Mouse (Mus musculus) brain, embryonic 18.5 days (tissue): ENCODE measurements at regions not wholly inside any gene's neighbourhood (a gene's known extent, or its start where the extent isn't known, plus 50 kb on each side); places are given as distances from the start of the nearest gene placed in this dataset.

ENCODE experiments used
- DNase-seq: peaks from one replicate; pipeline ENCODE4 v3.0.0-alpha.2; 2012; ENCODE audit warnings: low read depth, low spot score

DNA sequence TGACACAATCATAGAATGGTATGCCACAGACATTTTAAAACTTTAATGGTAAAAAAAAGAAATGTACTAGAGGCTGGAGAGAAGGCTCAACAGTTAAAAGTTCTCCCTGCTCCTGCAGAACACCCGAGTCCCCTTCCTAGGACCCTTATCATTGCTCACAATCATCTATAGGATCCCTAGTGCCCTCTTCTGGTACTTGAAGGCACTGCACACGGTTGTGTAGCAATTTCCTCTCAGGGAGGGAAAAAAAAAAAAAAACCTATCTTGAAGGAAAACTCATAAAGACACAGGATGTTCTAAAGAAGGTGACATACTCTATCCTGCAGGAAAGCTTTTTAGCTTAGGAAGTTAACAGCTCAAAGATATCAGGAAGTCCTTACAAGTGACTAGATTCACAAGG is 154.4 kb upstream of the Lmcd1 start:
- no peak for DNase-seq

DNA sequence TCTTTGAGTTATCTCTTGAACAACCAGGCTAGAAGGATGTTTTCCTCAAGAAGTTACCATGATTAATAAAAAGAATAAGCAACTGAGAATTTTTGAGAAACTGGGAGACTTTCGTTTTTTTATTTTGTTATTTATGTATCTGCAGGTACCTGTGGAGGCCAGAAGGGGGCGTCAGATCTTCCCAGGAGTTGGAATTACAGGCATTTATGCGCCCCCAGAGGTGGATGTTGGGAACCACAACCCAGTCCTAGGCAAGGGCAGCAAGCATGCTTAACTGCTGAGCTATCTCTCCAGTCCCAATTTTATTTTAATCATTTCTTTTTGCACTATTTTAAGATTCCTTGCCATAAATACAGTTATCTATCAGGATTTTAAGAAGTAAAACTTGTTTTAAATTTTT is 140.0 kb upstream of the Lmcd1 start:
- no peak for DNase-seq

DNA sequence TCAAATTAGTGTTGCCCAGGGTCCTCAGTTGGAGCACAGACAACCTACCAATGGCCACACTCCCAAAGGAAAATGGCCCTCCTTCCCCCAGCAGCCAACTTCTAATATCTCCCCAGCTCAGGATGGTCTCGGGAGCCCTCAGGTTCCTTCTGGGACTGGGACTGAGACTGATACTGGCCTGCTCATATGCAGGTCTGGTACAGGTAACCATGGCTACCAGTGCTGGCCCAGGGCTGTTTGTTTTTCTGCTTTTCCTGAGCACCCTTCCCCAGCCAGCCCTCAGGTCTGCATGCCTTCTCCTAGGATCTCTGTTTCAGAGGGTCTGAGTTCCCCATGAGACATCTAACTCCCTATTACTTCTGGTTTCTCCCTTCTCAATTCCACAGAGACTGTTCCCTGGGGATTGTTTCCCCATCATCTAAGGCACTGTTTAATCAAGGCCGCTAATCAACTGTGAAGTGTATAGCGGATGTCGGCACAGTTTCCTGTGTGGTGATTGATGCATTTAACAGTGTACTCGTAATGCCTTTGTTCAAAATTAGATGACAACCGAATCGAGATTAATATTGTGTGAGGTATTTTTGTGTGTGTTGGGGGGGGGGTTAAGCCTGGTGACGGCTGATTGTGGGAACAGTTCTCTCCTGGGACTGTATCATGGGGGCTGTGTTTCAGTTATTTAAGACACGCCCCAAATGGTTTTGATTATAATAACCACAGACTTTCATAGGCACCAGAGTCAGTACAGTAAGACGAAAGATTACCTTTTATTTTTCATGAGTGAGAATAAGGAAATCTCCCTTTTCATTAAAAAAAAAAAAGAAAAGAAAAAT is 120.8 kb upstream of the Lmcd1 start:
- no peak for DNase-seq

DNA sequence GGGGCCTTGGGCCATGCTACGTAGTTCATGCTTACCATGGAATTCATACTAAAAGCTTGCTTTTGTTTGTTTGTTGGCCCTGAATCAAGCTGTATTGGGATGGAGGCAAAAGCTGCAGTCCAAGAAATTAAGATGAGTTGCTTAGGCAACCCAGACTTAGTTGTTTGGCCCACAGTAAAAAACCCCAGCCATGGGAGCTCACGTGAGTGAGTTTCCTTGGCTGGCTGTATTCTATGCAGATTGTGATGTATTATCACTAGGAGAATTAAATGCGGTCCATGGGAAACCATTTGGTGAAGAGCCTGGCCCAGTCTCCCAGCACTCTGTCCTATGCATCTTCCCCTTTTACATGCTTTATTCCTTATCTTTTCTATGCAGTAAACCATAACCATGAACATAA is 106.1 kb upstream of the Lmcd1 start:
- no peak for DNase-seq

DNA sequence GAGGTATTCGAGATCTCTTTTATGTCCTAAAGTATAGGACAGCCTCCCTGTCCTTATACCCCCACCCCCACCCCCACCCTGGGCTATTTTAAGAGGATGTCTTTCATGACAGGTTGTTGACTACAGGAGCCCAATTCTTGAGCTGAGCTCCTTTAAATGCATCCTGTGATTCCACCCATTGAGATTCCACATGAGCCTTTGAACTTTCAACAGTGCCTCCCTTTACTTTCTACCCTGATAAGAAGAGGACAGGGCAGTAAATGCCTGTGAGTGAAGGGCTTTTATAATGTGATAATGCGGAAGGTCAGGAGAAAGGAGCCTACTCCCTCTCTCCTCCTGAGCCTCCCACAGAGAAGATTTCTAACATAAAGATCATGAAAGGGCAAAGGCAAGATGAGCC is 97.2 kb upstream of the Lmcd1 start:
- no peak for DNase-seq

DNA sequence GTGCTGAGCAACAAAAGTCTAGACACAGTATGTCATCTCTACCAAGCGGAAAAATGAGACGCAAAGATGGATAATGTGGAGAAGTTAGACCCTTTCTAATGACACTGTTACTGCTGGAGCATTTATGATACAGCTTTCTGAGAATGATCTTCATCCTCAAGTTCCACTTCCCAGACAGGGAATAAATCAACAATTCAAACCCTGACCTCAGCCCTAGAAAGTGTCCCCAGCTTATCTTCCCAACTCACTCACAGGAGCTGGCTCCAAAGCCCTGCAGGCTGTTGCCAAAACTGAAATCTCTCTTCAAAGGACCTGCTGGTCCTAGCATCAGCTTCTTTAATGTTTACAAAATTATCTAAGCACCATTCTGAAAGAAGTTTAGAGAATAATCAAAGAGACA is 85.9 kb upstream of the Lmcd1 start:
- DNase-seq, result no peak

DNA sequence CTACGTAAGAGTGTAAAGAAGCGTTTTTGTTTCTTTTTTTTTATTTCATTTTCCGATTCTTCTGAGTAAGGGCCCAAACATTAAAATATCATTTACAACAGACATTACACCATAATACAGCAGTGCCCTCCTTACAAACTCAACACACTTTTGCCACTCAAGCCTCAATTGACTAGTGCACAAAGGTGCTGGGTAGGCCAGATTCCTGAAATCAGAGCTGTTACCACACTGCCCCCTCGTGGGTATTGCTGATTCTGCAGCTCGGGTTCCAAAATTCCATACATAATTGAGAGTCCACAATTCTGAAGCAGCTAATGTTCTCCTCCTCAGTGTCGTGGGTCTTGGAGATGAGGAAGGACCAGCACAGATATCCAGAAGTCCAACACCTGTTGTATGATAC is 82.5 kb upstream of the Lmcd1 start:
- no peak for DNase-seq

DNA sequence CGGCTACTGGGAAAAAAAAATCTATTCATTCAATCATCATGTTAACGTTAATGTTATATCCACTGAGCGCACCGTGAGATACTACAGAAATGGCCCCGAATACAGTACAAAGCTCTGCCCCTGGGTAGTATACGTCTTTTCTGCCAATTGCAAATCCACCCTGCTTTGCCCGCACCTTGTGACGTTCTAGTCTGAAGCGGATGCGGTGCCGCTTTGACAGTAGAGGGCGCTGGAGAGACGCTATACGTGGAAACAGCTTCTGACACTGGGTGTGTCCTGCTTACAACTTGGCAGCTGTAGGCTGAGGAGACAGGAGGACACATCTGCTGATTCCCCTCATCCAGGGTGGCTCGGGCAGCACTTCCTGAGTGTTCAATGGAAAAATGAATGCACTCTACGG is 76.1 kb upstream of the Lmcd1 start:
- DNase-seq, result no peak

DNA sequence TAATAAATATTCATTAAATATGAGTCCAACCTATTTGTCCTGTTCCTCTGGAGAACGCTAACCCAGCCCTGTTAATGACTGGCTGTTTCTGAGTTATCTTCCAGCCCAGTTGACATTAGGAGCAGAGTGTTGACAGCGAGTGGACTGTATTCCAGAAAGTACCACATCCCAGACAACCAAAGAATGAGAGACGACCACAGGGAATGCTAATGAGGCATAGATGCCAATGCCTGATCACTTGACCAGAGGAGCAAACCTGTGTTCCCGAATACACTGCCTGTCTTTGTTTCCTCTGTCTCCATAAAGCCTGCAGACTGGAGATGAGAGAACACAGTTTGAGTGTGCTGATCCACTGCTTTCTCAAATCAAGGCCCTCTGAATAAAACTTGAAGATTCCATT is 74.3 kb upstream of the Lmcd1 start:
- no peak for DNase-seq

DNA sequence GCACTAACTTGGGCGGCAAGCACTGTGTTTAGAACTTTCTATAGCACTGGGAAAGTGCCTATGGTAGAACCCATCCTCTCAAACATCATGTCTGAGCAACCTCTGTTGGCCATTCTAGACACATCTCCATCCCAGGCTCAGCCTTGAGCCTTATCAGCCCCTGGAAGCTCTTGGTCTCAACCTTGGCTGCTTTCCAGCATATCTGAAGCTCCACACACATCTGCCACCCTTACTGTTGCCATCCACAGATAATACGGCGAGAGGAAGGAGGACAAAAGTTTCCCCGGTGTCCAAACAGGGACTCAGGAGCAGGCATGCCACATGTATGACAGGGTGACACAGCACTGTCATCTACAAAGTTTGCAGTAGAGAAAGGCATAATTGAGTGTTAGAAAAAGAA is 71.4 kb upstream of the Lmcd1 start:
- no peak for DNase-seq

DNA sequence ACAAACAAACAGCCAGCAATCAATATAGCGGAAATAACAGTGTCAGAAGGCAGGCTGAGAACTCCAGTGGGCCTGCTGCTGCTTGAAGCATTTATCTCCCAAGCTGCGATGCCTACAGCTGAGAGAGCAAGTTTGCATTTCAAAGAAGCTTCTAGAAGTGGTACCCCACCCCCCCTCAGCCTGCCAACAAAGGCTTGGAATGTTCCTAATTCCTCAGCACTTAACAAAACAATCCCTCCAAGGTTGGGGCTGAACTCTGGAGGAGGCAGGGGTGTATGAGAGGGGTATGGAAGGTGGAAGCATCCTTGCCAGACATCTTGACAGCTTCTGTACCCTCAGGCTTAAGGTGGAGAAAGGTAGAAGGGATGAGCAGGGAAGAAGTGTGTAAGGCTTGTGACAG is 70.2 kb upstream of the Lmcd1 start:
- no peak for DNase-seq

DNA sequence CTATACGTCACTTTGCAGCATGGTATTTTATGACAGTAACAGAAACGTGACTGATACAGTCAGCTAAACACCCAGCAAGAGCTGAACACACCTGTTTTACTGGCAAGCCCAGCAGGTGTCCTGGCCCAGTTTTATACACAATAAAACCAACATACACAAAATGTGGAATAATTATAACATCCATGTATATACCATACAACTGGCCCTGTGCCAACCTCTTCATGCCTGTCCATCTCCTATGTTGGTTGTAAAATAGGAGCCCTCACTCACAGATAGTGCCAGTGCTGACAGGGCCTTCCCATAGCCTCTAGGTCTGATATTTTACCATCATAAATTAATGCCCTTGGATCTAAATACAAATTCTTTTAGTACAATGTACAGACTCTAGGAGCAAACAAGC is 68.6 kb upstream of the Lmcd1 start:
- DNase-seq, result no peak

DNA sequence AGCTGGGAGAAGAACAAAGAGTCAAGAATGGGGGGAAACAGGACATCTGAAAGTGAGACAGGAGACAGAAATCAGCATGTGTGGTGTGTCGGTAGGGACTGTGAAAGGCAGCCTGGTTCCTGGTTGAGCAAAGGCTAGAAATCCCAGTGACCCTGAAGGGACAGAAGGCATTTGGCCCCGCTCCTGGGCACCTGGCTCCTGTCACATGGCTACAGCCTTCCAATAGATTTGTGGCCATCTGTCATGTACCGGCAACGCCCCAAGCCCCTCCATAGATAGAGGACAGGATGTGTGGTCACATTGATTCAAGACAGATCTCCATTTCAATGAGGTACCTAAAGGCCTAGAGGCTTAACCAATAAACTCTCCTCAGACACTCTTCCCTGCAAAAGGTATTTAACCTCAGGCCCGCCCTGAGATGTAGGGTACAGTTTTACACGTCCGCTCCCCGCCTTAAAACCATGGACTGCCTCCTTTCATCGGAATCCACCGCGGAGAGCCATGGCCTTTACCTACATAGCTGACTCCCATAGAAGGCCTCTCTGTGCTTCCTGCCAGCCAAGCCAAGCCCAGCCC is 68.0 kb upstream of the Lmcd1 start:
- DNase-seq, result no peak

DNA sequence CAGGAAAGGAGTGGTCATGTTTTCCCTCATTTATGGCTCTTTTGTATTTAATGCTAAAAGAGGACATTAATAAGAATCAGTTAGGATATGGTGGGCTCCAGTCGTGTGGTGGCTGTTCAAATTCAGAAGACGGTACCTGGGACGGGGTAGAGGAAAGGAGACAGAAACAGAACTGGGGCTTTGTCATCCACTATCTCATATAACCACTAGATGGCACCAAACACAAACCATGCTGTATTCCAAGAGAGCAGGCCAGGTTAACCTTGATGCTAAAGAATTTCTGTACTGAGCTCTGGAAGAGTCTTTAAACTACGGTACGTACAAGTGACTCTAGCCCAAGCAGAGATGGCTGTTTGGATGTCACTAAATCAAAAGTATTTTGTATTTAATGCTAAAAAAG is 66.3 kb upstream of the Lmcd1 start:
- DNase-seq, result no peak

DNA sequence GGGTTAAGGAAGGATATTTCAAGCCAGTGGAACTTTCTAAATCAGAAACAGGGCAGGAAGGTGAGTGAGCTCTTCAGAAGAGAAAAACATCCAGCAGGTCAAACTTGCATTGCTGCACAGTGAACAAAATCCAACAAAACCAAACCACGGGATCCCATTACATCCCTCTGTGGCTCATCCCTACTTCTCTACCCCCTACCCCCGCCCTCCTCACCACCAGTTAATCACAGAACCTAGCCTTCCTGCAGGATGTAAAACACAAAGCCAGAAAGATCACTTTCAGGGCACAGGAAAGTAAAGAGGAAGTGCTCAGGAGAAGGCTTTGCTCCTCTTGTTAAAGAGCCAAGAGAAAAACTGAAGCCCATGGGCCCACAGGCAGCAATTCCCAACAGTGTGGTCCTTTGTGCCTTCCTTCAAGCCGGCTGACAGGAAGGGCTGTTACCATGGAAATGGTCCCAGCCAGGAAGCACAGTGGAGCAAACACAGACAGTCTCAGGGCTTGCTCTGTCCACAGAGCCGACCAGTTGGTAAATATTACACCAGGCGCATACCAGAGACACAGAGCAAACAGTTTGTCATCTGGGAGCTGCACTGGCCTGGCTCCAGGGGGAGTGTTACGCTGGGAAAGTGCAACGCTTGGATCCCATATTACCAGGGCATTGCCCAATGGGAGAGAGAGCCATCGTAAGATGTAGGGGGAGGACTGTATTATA is 63.2 kb upstream of the Lmcd1 start:
- no peak for DNase-seq

DNA sequence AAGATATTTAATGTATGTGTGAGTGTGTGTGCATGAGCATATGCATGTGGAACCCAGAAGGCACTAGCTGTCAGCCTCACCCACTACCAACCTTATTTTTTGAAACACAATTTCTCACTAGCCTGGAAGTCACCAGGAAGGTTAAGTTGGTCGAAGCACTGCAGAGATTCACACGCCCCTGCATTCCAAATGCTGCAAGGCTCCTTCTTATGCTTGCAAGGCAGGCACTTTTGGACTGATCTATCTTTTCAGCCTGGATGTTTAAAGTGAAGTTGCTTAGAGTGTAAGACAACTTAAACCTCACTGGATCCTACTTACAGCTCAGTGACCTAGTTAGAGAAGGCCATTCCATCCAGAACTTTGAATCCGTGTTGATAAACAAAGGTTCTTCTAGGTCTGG is 56.7 kb upstream of the Lmcd1 start:
- no peak for DNase-seq

DNA sequence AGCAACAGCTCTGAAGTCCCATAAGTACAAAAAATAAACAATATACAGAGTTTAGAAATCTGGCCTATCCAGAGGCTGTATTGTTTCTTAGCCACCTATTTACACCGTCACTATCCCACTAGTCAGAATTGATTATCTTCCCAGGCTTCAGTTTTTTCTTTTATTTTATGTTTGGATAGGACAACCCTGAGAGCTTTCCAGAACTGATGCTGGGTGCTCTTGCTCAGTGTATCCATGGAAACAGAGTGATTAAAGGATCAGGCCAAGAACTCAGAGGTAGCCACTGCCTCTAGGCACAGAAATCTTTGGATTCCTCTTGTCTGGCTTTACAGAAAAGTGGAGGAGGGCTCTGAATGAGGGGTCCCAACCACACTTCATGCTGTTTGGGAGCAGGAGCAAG is 55.3 kb upstream of the Lmcd1 start:
- no peak for DNase-seq

DNA sequence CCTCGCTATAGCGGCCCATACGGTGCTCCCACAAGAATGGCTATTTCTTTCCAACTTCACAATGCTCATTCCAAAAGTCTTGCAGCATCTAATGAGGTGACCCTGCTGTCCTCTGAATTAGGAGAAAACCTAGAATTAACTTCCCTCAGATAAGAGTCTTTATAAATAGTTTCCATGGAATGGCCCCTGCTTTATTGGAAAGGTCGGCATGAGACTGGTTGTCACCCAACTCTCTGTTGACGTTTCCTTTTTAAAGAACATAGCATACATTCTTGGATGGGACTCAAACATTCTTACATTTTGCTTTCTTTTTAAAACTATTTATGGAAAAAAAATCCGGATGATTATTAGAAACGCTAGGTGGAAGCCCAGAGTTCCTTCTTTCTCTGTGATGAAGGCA is 53.9 kb upstream of the Lmcd1 start:
- DNase-seq, result no peak

DNA sequence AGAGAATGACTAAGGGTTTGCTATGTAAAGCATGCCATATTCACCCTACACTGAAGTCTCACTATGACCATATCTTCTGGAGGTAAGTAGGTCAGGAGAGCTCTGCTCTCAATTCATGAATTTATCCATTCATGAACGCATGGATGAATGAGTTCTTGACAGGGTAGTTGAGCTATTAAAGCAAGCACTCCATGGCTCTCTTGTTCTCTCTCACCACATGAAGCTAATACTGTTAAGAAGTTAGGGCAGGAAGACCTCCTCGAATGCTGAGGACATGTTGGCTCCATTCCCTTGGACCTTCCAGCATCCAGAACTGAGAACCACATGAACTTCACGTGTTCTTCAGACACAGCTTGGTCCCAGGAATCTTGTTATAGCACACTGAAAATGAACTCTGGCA is 53.4 kb upstream of the Lmcd1 start:
- no peak for DNase-seq

DNA sequence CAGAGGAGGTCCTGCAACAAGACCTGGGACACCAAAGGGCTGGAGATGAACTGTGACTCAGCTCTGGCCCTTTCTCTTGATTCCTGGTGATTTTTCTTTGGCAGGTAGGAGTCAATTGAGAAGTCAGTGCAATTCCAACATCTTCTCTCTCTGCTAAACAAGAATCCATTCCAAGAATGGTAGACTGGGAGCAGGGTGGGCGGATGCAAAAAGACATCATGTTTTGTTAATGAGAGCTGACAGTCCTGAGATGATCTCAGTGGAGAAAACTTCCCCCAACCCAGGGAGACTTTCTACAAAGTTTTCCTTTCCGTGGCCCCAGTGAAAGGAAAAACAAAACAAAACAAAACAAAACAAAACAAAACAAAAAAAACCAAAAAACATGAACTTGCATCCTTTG is 52.2 kb upstream of the Lmcd1 start:
- no peak for DNase-seq

DNA sequence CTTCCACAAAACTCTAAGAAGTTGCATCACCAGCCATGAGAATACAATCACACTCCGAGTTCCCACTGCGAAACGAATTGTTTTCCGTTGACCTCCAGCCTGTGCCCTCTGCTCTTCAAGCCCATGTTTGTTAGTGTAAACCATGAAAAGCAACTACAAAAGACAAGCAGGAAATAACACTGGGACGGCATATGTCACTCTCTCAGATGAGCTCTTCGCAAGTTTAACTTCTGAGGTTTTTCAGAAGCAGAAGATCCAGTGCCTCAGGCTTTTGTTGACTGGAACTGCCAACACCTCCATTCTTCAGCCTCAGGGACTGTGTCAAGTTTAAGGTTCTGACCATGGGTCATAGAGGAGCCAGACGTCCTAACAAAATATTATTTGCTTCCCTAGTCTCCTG is 50.2 kb upstream of the Lmcd1 start:
- no peak for DNase-seq
